Mouse (Mus musculus) neural tube, postnatal 0 days (tissue): ENCODE data around the gene Dact1. TPM values are rescaled to one million over a fixed set of nuclear protein-coding genes. Genes with fewer than 3 reads are reported as not detected.

Experiments
- polyA plus RNA-seq: library from polyadenylated mRNA; unstranded; fragments of >200 nt; fragmentation: Nextera tagmentation; extraction: Ambion mirVana; gene quantifications from 2 replicates; pipeline ENCODE4 v1.2.1, GENCODE M21; 2015

Dact1 gene
- polyA plus RNA-seq = 12.6 and 13.4 TPM in 2 replicates

DNA sequence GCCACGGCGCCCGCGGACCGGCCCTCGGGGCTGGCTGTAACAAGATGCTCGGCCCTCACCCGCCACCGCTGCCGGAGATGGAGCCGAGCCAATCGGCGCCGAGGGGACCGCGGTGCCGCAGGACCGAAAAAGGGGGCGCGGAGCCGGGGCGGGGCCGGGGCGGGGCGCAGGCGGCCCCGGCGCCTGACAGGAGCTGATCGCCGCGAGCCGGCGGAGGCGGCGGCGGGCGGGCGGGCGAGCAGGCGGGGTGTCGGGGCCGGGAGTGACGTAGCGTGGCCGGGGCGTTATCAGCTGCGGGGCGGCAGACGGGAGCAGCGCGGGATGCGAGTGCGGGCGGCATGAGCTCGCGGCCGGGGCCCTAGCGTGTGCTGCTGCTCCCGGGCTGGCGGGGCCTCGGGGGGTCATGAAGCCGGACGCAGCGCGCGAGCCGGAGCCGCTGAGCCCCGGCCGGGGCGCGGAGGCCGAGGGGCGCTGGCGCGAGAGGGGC, at the start of gene Dact1:
TSS of gene Dact1 (plus strand) at position 304 of the 487 bp plus-strand sequence.

Other genes with a start within 250 kb of the Dact1 start
- gene Tomm20l, start 198.5 kb upstream of the Dact1 start, polyA plus RNA-seq = not detected in 2 replicates
- gene Timm9, start 173.2 kb upstream of the Dact1 start, polyA plus RNA-seq = 153 and 159 TPM in 2 replicates
- gene 2700049A03Rik, start 173.0 kb upstream of the Dact1 start, polyA plus RNA-seq = 5.7 and 6.0 TPM in 2 replicates